In genomic region chr7:138941571-138941970, GRCm38 (mm10) we compare ENCODE assay signal across 8 mouse cellular contexts. TPM values are rescaled to one million over a fixed set of nuclear protein-coding genes. Genes with fewer than 3 reads are reported as not detected.
DNase-seq lines count a peak whose midpoint lies in the region; ATAC-seq lines count a peak whose summit lies in the region.

No protein-coding gene starts in this region.

- ATAC-seq in lung, embryonic 15.5 days (ENCODE audit: borderline replicate concordance, extremely low read depth, low FRiP score, low TSS enrichment) = no peak
- ATAC-seq in hindbrain, embryonic 16.5 days = no peak
- ATAC-seq in stomach, embryonic 14.5 days (ENCODE audit: insufficient number of reproducible peaks, insufficient read depth, low FRiP score, low read depth) = no peak

- WGBS in lung, embryonic 15.5 days = 28% methylated on average over 5 of the region's 5 CpGs
- 23% methylated on average over 5 of the region's 5 CpGs for WGBS in hindbrain, embryonic 16.5 days
- WGBS in stomach, embryonic 14.5 days = 30% methylated on average over 5 of the region's 5 CpGs

- H3K27me3 ChIP-seq in lung, embryonic 15.5 days = peaks cover 72% of the 10 kb centered on the region
- peaks cover 8% of the 10 kb centered on the region for H3K27me3 ChIP-seq in hindbrain, embryonic 16.5 days (replicated peaks; ENCODE audit: control insufficient read depth, insufficient read depth, low read length)
- H3K27me3 ChIP-seq in stomach, embryonic 14.5 days (ENCODE audit: control insufficient read depth, insufficient read depth, low read length) = peaks cover 31% of the 10 kb centered on the region

- H3K4me2 ChIP-seq in lung, embryonic 15.5 days = peak overlapping the region; percentile 79; the same call in 1 of the 2 replicates
- H3K4me2 ChIP-seq in hindbrain, embryonic 16.5 days (ENCODE audit: low read length) = peak overlapping the region; percentile 82
- H3K4me2 ChIP-seq in stomach, embryonic 14.5 days (replicated peaks; ENCODE audit: low read depth, low read length) = peak overlapping the region; percentile 76; the same call in 1 of the 2 replicates

- H3K27ac ChIP-seq in lung, embryonic 15.5 days = no peak overlapping the region
- H3K27ac ChIP-seq in hindbrain, embryonic 16.5 days (ENCODE audit: low read depth, low read length) = peak overlapping the region; percentile 84
- no peak overlapping the region for H3K27ac ChIP-seq in stomach, embryonic 14.5 days (ENCODE audit: low read length)

- H3K9ac ChIP-seq in lung, embryonic 15.5 days = no peak overlapping the region
- H3K9ac ChIP-seq in hindbrain, embryonic 16.5 days (ENCODE audit: low read depth, low read length) = peak overlapping the region; percentile 77
- H3K9ac ChIP-seq in stomach, embryonic 14.5 days (replicated peaks; ENCODE audit: low read depth, low read length) = no peak overlapping the region

- peak; percentile 30 for DNase-seq in cerebellum, adult 8-10 months
- no peak for DNase-seq in cerebellum, adult 11 months
- no peak for DNase-seq in lung, postnatal 4 days
- no peak for DNase-seq in urinary bladder, postnatal 10 days (ENCODE audit: low spot score)
- DNase-seq in ovary, postnatal 36 days (ENCODE audit: low spot score) = no peak

- no peaks in the 10 kb centered on the region for H3K9me3 ChIP-seq in lung, embryonic 15.5 days
- no peaks in the 10 kb centered on the region for H3K9me3 ChIP-seq in hindbrain, embryonic 16.5 days (ENCODE audit: control insufficient read depth, low read length)
- no peaks in the 10 kb centered on the region for H3K9me3 ChIP-seq in stomach, embryonic 14.5 days (ENCODE audit: control insufficient read depth, low read depth, low read length)

- H3K4me1 ChIP-seq in lung, embryonic 15.5 days = peaks cover 12% of the 10 kb centered on the region
- peaks cover 4% of the 10 kb centered on the region; the same call in 1 of the 2 replicates for H3K4me1 ChIP-seq in hindbrain, embryonic 16.5 days (ENCODE audit: control insufficient read depth, insufficient read depth, low read depth, low read length)
- peaks cover 3% of the 10 kb centered on the region; the same call in 1 of the 2 replicates for H3K4me1 ChIP-seq in stomach, embryonic 14.5 days (ENCODE audit: control insufficient read depth, insufficient read depth, low read length)

- H3K4me3 ChIP-seq in lung, embryonic 15.5 days = no peak overlapping the region
- peak overlapping the region; percentile 69 for H3K4me3 ChIP-seq in hindbrain, embryonic 16.5 days (ENCODE audit: low read length)
- peak overlapping the region; percentile 40 for H3K4me3 ChIP-seq in stomach, embryonic 14.5 days (ENCODE audit: low read depth, low read length)

- H3K36me3 ChIP-seq in lung, embryonic 15.5 days = no peaks in the 10 kb centered on the region
- H3K36me3 ChIP-seq in hindbrain, embryonic 16.5 days (ENCODE audit: control insufficient read depth, insufficient read depth, low read length) = no peaks in the 10 kb centered on the region
- no peaks in the 10 kb centered on the region for H3K36me3 ChIP-seq in stomach, embryonic 14.5 days (ENCODE audit: control insufficient read depth, insufficient read depth, low read length)

RNA-seq across cellular contexts. Expression of gene Jakmip3, which starts 1.0 kb away (rescaled TPM):
- 0.08 and 0.15 TPM in 2 replicates for polyA plus RNA-seq in lung, embryonic 15.5 days (2015; fragmentation: Nextera tagmentation; extraction: Ambion mirVana)
- polyA plus RNA-seq in hindbrain, embryonic 16.5 days (2015; fragmentation: Nextera tagmentation; extraction: Ambion mirVana) = 11.0 and 12.5 TPM in 2 replicates
- polyA plus RNA-seq in stomach, embryonic 14.5 days (2014; fragmentation: Nextera tagmentation; extraction: Ambion mirVana) = 0.12 and 0.21 TPM in 2 replicates

RNA-seq across cellular contexts. Expression of gene Bnip3, which starts 32.3 kb away (rescaled TPM):
- 109 and 120 TPM in 2 replicates for polyA plus RNA-seq in lung, embryonic 15.5 days (2015; fragmentation: Nextera tagmentation; extraction: Ambion mirVana)
- 118 and 142 TPM in 2 replicates for polyA plus RNA-seq in hindbrain, embryonic 16.5 days (2015; fragmentation: Nextera tagmentation; extraction: Ambion mirVana)
- polyA plus RNA-seq in stomach, embryonic 14.5 days (2014; fragmentation: Nextera tagmentation; extraction: Ambion mirVana) = 118 and 147 TPM in 2 replicates
